Mouse (Mus musculus) heart, embryonic 15.5 days (tissue): Measurements from ENCODE around the gene Zfp831. TPM values are rescaled to one million over a fixed set of nuclear protein-coding genes. Genes with fewer than 3 reads are reported as not detected.

ENCODE experiments used
- ATAC-seq: fragments of 200-750 bp; cut with Nextera tagmentation; replicated peaks from 2 replicates; pipeline ENCODE4 v1.8.0; 2017; ENCODE audit warnings: low read depth, moderate TSS enrichment; ENCODE audit not compliant: insufficient number of reproducible peaks, insufficient read depth, low FRiP score
- H3K27ac ChIP-seq: fragments of 300-500 bp; sonication (generic); 2 replicates; pipeline ENCODE4 v1.5.1; 2015; ENCODE audit warnings: mild to moderate bottlenecking, inconsistent platforms
- H3K27me3 ChIP-seq: fragments of 300-500 bp; sonication (generic); 2 replicates; pipeline ENCODE4 v1.6.1; 2015; ENCODE audit warnings: inconsistent platforms
- H3K36me3 ChIP-seq: fragments of 300-500 bp; sonication (generic); 2 replicates; pipeline ENCODE4 v1.6.1; 2015; ENCODE audit warnings: mild to moderate bottlenecking, inconsistent platforms
- H3K4me1 ChIP-seq: fragments of 300-500 bp; sonication (generic); replicated peaks from 2 replicates; pipeline ENCODE4 v1.6.1; 2015; ENCODE audit warnings: inconsistent platforms
- H3K4me2 ChIP-seq: fragments of 300-500 bp; sonication (generic); 2 replicates; pipeline ENCODE4 v1.6.1; 2015; ENCODE audit warnings: inconsistent platforms, mild to moderate bottlenecking, moderate library complexity
- H3K4me3 ChIP-seq: fragments of 300-500 bp; sonication (generic); 2 replicates; pipeline ENCODE4 v1.5.1; 2015; ENCODE audit warnings: mild to moderate bottlenecking, inconsistent platforms
- H3K9ac ChIP-seq: fragments of 300-500 bp; sonication (generic); 2 replicates; pipeline ENCODE4 v1.6.1; 2015; ENCODE audit warnings: mild to moderate bottlenecking, inconsistent platforms
- H3K9me3 ChIP-seq: fragments of 300-500 bp; sonication (generic); replicated peaks from 2 replicates; pipeline ENCODE4 v1.6.1; 2016; ENCODE audit warnings: inconsistent platforms
- WGBS: fragments of 180-500 bp; shearing (Covaris S2); methylation state at CpG from one replicate; pipeline ENCODE4 v1.1.7; 2015; ENCODE audit warnings: mixed read lengths; 5-methylcytosine and 5-hydroxymethylcytosine counted together
- polyA plus RNA-seq: library from polyadenylated mRNA; unstranded; fragments of >200 nt; fragmentation: Nextera tagmentation; extraction: Ambion mirVana; gene quantifications from 2 replicates; pipeline ENCODE4 v1.2.1, GENCODE M21; 2015

Zfp831 gene
- polyA plus RNA-seq, 1 experiment from 2014 or later: 0.01 TPM

- H3K4me3 ChIP-seq: no peak overlapping the region
- no peaks in the 10 kb centered on the region for H3K36me3 ChIP-seq
- WGBS: 61% methylated on average over 5 of the region's 5 CpGs
- H3K9me3 ChIP-seq: no peaks in the 10 kb centered on the region
- H3K4me2 ChIP-seq: no peak overlapping the region
- ATAC-seq: no peak
- peak overlapping the region; percentile 57; the same call in 1 of the 2 replicates for H3K27ac ChIP-seq
- peaks cover 9% of the 10 kb centered on the region; the same call in 1 of the 2 replicates for H3K4me1 ChIP-seq
- H3K9ac ChIP-seq: no peak overlapping the region
- no peaks in the 10 kb centered on the region for H3K27me3 ChIP-seq
Measured at GRCm38 (mm10) chr2:174606376-174606775, 37.0 kb upstream of the Zfp831 start.

DNA sequence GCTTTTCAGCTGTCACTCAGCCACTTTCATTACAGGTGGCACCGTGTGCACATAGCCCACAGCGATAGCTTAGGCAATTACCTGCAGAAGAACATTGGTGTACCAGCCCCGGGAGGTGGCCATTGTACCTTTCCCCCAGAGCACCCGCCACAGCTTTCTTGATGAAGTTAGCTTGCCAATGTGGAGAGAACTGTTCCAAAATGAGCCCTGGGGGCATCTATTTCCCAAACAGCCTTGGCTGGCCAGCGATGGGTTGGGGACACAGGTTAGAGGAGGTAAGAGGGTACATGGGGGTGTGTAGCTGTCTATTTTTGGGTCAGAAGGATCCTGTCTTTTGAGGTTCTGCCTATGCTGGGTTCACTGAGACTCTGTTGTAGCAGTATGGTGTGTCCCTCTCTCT is 33.4 kb upstream of the Zfp831 start:
- Histone ChIP-seq H3K9me3 (no peaks in the 10 kb centered on the region), H3K4me2 (no peak overlapping the region), H3K9ac (no peak overlapping the region), H3K36me3 (no peaks in the 10 kb centered on the region), H3K4me3 (no peak overlapping the region), H3K4me1 (0 out of 2 replicates have a peak, but pooled peaks cover 2% of the 10 kb centered on the region), H3K27ac (no peak overlapping the region), H3K27me3 (no peaks in the 10 kb centered on the region)
- WGBS: 82% methylated on average over 5 of the region's 5 CpGs
- ATAC-seq: no peak

GRCm38 (mm10) chr2:174612386-174613063 is 30.8 kb upstream of the Zfp831 start:
- Histone ChIP-seq H3K4me3 (no peak overlapping the region), H3K27ac (no peak overlapping the region), H3K4me1 (0 out of 2 replicates have a peak, but pooled peaks cover 2% of the 10 kb centered on the region), H3K9me3 (no peaks in the 10 kb centered on the region), H3K27me3 (no peaks in the 10 kb centered on the region), H3K9ac (no peak overlapping the region), H3K4me2 (no peak overlapping the region), H3K36me3 (no peaks in the 10 kb centered on the region)
- no peak for ATAC-seq
- WGBS: 42% methylated on average over 2 of the region's 2 CpGs

GRCm38 (mm10) chr2:174613221-174613620 is 30.1 kb upstream of the Zfp831 start:
- H3K4me2 ChIP-seq: no peak overlapping the region
- 0 out of 2 replicates have a peak, but pooled peaks cover 2% of the 10 kb centered on the region for H3K4me1 ChIP-seq
- no peak overlapping the region for H3K4me3 ChIP-seq
- no peaks in the 10 kb centered on the region for H3K27me3 ChIP-seq
- no peaks in the 10 kb centered on the region for H3K9me3 ChIP-seq
- no peak overlapping the region for H3K27ac ChIP-seq
- no peak for ATAC-seq
- no peak overlapping the region for H3K9ac ChIP-seq
- no peaks in the 10 kb centered on the region for H3K36me3 ChIP-seq
- 82% methylated on average over 8 of the region's 8 CpGs for WGBS

DNA sequence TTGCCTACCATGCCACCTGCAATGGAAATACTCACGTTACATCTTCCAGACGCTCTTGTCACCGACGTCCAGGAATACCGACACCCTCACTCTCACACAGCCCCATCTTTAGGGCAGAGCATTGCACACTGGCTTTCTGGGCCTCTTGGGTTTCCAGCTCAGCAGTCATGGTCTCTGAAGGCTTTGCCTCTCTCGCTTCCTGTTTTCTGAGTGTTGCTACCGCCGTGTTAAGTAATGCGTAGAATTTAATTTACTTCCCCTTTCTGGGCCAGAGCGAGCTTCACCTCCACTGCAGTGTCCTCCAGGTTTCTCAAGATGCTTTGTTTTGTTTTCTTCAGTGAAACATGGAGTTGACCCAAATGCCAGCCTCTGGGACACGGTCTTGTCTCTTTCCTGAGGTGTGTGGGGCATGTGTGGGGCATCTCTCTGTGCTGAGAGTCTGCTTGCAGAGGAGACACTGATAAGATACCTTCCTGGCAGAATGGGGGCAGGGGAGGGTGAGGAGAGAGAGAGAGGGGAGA is 29.4 kb upstream of the Zfp831 start:
- Histone ChIP-seq H3K9me3 (no peaks in the 10 kb centered on the region), H3K27ac (no peak overlapping the region), H3K4me2 (no peak overlapping the region), H3K4me1 (0 out of 2 replicates have a peak, but pooled peaks cover 2% of the 10 kb centered on the region), H3K4me3 (no peak overlapping the region), H3K9ac (no peak overlapping the region), H3K36me3 (no peaks in the 10 kb centered on the region), H3K27me3 (no peaks in the 10 kb centered on the region)
- ATAC-seq: no peak; the same call in 1 of the 2 replicates
- WGBS: 61% methylated on average over 11 of the region's 11 CpGs

DNA sequence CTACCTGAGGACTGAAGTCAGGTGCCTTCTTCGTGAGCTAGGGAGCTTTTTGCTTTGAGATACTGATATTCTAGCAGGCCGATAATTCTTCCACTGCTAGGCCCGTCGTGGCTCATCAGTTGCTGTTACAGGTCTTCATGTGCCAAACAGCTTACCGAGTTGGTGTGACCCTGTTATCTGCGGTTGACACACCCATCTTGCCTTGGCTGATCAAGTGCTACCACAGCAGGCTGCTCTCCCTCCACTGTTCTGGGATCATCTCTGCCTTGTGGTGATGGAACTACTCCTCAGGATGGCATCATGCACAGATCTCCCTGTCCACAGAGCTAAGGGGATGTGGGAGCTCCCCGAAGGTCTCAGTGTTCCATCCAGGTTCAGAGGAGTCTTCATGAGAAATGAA is 21.5 kb upstream of the Zfp831 start:
- H3K4me2 ChIP-seq: no peak overlapping the region
- H3K27ac ChIP-seq: no peak overlapping the region
- H3K9me3 ChIP-seq: no peaks in the 10 kb centered on the region
- 82% methylated on average over 7 of the region's 7 CpGs for WGBS
- no peak overlapping the region for H3K4me3 ChIP-seq
- H3K4me1 ChIP-seq: no peaks in the 10 kb centered on the region
- no peak for ATAC-seq
- no peaks in the 10 kb centered on the region for H3K27me3 ChIP-seq
- no peak overlapping the region for H3K9ac ChIP-seq
- no peaks in the 10 kb centered on the region for H3K36me3 ChIP-seq

DNA sequence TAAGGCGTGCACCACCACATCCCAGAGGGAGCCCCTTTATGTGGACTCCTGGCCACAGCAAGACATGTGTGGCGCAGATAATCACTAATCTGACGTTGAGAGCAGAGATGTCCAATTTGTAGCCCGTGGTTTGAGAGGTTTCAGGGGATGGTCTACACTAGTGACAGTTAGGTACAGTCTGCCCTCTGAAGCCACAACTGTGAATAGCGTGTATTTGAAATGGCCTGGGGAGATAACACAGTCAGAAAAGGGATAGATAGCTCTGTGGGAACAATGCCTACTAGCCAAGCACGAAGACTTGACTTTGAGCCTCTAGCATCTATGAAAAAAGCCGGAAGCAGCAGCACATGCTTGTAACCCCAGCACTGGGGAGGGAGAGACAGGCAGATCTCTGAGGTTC is 18.9 kb upstream of the Zfp831 start:
- ATAC-seq: no peak
- no peaks in the 10 kb centered on the region for H3K27me3 ChIP-seq
- H3K4me1 ChIP-seq: no peaks in the 10 kb centered on the region
- WGBS: 66% methylated on average over 7 of the region's 7 CpGs
- H3K4me2 ChIP-seq: no peak overlapping the region
- H3K27ac ChIP-seq: no peak overlapping the region
- H3K9ac ChIP-seq: no peak overlapping the region
- no peaks in the 10 kb centered on the region for H3K9me3 ChIP-seq
- no peaks in the 10 kb centered on the region for H3K36me3 ChIP-seq
- no peak overlapping the region for H3K4me3 ChIP-seq

GRCm38 (mm10) chr2:174627021-174627420 is 16.3 kb upstream of the Zfp831 start:
- H3K27ac ChIP-seq: no peak overlapping the region
- no peaks in the 10 kb centered on the region for H3K9me3 ChIP-seq
- H3K4me2 ChIP-seq: no peak overlapping the region
- H3K36me3 ChIP-seq: no peaks in the 10 kb centered on the region
- H3K9ac ChIP-seq: no peak overlapping the region
- H3K4me3 ChIP-seq: no peak overlapping the region
- 53% methylated on average over 8 of the region's 8 CpGs for WGBS
- no peaks in the 10 kb centered on the region for H3K27me3 ChIP-seq
- no peaks in the 10 kb centered on the region for H3K4me1 ChIP-seq
- no peak for ATAC-seq

DNA sequence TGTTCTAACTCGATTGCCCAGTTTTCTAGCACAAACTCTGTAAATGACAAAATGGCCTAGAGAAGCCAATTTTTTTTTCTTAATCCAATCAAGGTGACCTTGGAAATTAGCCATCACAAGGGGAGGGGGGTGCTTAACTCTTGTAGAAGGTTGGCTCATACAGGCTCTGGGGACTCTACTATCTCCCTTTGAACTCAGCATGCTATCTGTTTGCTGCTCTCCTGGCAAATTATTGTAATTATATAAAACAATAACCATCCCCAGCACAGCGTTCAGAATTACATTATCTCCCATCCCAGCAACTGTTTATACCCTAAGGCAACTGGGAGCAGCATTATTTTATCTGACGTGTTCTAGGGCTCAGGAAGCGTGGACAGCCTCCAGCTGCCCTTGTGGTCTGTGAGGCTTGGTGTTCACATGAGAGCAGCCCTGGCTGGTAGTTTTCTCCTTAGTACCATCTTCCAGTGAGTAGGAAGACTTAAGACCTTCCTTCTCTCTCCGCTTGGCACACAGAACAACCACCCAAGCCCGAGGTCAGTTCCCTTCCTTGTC is 14.0 kb upstream of the Zfp831 start:
- WGBS: 66% methylated on average over 6 of the region's 6 CpGs
- no peaks in the 10 kb centered on the region for H3K4me1 ChIP-seq
- no peaks in the 10 kb centered on the region for H3K27me3 ChIP-seq
- no peak overlapping the region for H3K4me2 ChIP-seq
- H3K36me3 ChIP-seq: no peaks in the 10 kb centered on the region
- no peak overlapping the region for H3K27ac ChIP-seq
- no peak; the same call in 1 of the 2 replicates for ATAC-seq
- no peak overlapping the region for H3K9ac ChIP-seq
- H3K9me3 ChIP-seq: no peaks in the 10 kb centered on the region
- H3K4me3 ChIP-seq: no peak overlapping the region

DNA sequence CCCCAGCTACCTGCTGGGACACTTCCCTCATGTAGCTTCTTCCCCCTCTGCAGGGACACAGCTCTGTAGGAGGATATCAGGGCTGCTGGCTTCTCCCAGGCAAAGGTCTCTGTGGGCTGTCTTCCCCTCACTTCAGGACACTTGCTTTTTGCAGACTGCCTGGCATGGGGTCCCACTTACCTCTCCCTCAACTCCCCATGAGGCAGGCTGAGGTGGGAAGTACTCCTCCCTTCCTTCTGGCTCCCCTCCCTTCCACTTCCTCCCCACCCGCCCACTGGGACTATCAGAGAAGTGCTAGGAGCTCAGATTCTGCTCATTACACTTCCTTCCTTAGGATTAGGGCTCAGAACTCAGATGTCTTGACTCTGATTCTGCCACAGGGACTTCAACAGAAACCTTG is 6.6 kb upstream of the Zfp831 start:
- Histone ChIP-seq H3K4me2 (no peak overlapping the region), H3K27me3 (no peaks in the 10 kb centered on the region), H3K9me3 (no peaks in the 10 kb centered on the region), H3K4me3 (no peak overlapping the region), H3K4me1 (no peaks in the 10 kb centered on the region), H3K36me3 (no peaks in the 10 kb centered on the region), H3K9ac (no peak overlapping the region), H3K27ac (peak overlapping the region; percentile 27)
- ATAC-seq: peak; percentile 58
- WGBS: 22% methylated on average over 1 of the region's 1 CpGs

DNA sequence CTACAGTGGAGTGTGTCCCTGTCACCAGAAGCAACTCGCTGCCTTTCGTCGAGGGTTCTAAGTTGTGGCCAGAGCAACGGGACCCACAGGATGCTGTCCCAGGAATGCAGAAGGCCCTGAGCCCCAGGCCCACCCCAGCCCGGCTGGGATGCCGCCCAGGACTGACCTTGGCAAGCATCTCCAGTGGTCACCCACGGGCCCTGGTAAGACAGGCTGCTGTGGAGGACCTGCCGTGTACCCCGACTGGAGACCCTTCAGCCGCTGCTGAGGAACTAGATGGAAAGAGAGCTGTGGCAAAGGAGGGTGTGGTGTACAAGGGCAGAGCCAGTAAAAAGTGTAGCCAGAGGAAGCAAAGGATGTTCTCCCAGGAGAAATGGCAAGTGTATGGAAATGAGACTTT is 1.6 kb downstream of the Zfp831 start:
- Histone ChIP-seq H3K4me2 (no peak overlapping the region), H3K36me3 (no peaks in the 10 kb centered on the region), H3K27ac (no peak overlapping the region), H3K4me3 (no peak overlapping the region), H3K9me3 (no peaks in the 10 kb centered on the region), H3K4me1 (no peaks in the 10 kb centered on the region), H3K9ac (no peak overlapping the region), H3K27me3 (no peaks in the 10 kb centered on the region)
- WGBS: 75% methylated on average over 10 of the region's 10 CpGs
- ATAC-seq: no peak

- Histone ChIP-seq H3K4me1 (no peaks in the 10 kb centered on the region), H3K9me3 (no peaks in the 10 kb centered on the region), H3K4me3 (no peak overlapping the region), H3K27me3 (no peaks in the 10 kb centered on the region), H3K36me3 (no peaks in the 10 kb centered on the region), H3K27ac (no peak overlapping the region), H3K4me2 (no peak overlapping the region), H3K9ac (no peak overlapping the region)
- 46% methylated on average over 4 of the region's 4 CpGs for WGBS
- ATAC-seq: no peak
Measured at GRCm38 (mm10) chr2:174652864-174653263, 9.5 kb downstream of the Zfp831 start.
